Mouse (Mus musculus): ENCODE results near the gene Pfkfb4. TPM values are rescaled to one million over a fixed set of nuclear protein-coding genes. Genes with fewer than 3 reads are reported as not detected.
A peak's percentile ranks its signal among the peaks of the same experiment; 100 is the strongest.

The Pfkfb4 gene
- total and polyA plus RNA-seq, 2 experiments, result 1.0 to 1.4 TPM

DNA sequence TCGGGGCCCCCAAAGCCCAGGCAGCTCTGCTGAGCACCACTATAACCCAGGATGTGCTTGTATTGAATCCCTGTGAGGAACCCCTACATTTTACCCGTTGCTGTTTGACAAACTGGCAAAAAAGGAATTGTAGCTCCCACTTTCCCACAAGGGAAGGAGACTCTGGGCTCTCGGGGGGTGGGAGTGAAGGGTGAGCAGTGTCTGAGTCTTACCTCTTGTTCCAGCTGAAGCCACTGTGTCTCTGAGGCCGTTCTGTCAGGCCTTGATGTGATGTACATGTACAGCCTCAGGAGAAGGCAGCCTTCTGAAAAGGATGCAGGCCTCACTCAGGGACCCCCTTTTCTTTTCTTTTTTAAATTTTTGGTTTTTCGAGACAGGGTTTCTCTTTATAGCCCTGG is 69.3 kb downstream of the Pfkfb4 start:
- DNase-seq (ENCODE audit: extremely low read depth, low read depth, low spot score), result no peak

DNA sequence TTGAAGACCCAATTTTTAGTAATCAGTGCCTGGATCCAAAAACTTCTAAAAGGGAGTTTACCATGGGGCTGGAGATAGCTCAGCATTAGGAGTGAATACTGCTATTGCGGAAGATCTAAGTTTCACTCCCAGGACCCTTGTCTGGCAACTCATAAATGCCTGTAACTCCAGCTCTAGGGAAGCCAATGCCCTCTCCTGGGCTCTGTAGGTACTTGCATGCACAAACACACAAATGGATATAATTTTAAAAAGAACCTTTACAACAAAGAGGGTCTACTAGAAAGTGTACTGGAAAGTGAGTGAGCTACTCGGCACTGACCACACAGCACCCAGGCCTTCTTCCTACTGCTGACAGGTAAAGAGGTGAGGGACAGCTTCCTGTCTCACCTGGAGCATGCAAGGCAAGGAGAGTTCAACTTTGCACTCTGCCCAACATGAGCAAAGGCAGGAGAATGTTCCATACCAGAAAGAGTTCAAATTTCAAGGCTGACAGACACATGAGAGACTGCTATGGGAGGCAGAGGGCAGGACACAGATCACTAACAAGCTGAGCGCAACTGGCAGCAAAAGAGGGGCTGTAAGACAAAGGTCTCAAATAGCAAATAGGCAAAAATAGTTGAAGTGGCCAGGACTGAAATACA is 76.6 kb downstream of the Pfkfb4 start:
- Histone ChIP-seq H3K4me3 (ENCODE audit: insufficient read depth, low read depth, low read length) (no peak overlapping the region), H3K27me3 (ENCODE audit: control insufficient read depth, insufficient read depth, low read length) (no peaks in the 10 kb centered on the region), H3K27ac (replicated peaks; ENCODE audit: insufficient read depth, low read depth, low read length) (no peak overlapping the region), H3K79me2 (ENCODE audit: control insufficient read depth, insufficient read depth, low read length) (peaks cover 7% of the 10 kb centered on the region), H3K36me3 (ENCODE audit: control insufficient read depth, insufficient read depth, low read length) (peaks cover 32% of the 10 kb centered on the region), H3K4me1 (ENCODE audit: control insufficient read depth, insufficient read depth, low read length) (peaks cover 3% of the 10 kb centered on the region), H3K9ac (ENCODE audit: low read depth, low read length) (no peak overlapping the region)
- 94% methylated on average over 3 of the region's 3 CpGs for WGBS
- TF ChIP-seq POLR2A (IDR thresholded peaks at IDR 0.05; ENCODE audit: extremely low read depth, insufficient read depth, low read length) (no peak), CTCF (IDR thresholded peaks at IDR 0.05; ENCODE audit: low read depth, low read length) (no peak)
- DNase-seq (ENCODE audit: extremely low read depth, low read depth, low spot score), result peak; percentile 40

More for the DNA sequence above, 69.3 kb downstream of the Pfkfb4 start:
- H3K4me1 ChIP-seq (ENCODE audit: control insufficient read depth, insufficient read depth, low read length), result peaks cover 7% of the 10 kb centered on the region
- H3K27ac ChIP-seq (replicated peaks; ENCODE audit: insufficient read depth, low read depth, low read length), result no peak overlapping the region
- no peak overlapping the region for H3K9ac ChIP-seq (ENCODE audit: low read depth, low read length)
- peaks cover 8% of the 10 kb centered on the region; the same call in 1 of the 2 replicates for H3K79me2 ChIP-seq (ENCODE audit: control insufficient read depth, insufficient read depth, low read length)
- no peaks in the 10 kb centered on the region for H3K27me3 ChIP-seq (ENCODE audit: control insufficient read depth, insufficient read depth, low read length)
- TF ChIP-seq CTCF (IDR thresholded peaks at IDR 0.05; ENCODE audit: low read depth, low read length), result no peak
- no peak for TF ChIP-seq POLR2A (IDR thresholded peaks at IDR 0.05; ENCODE audit: extremely low read depth, insufficient read depth, low read length)
- H3K4me3 ChIP-seq (ENCODE audit: insufficient read depth, low read depth, low read length), result no peak overlapping the region
- H3K36me3 ChIP-seq (ENCODE audit: control insufficient read depth, insufficient read depth, low read length), result peaks cover 7% of the 10 kb centered on the region; the same call in 1 of the 2 replicates
- 91% methylated on average over 5 of the region's 5 CpGs for WGBS

DNA sequence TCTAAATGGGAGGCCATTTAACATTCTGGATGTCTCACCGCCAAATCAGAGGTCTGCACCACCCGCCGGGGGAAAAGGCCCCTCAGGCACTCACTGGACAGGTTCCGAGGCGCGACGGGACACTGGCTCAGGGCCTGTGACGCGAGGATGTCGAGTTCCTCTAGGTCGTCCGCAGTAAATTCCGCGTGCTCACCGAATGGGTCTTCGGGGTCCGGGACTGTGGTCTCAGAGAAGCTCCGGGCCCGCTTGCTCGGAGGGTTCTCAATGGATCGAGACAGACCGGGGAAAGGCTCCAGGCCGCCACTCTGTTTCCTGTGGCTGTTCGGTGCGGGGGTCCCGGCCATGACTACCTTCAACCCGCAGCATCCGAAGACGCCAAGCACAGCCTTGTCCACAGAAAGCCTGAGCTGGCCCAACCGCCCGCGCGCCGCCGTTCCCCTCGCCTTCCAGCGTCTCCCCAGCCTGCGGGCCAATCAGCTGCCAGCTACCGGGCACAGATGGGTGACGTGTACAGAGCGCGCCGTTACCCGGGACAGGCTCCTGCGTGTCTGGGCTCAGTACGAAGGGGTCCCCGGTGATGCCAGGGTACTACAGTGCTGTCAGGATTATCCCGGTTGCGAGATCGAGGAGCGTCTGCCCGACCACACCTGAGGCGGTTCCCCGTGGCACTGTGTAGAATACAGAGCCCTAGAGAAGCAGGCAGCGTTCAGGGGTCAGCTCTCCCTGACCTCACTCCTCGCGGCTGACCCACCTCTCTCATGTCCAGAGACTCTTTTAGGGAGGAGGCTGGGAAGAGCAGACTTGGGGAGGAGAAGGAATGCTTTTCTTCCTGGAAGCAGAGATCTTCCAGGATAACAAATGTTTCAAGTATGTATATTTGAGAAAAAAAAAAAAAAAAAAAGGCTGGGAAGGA is 82.3 kb downstream of the Pfkfb4 start, which contains the start of gene Atrip:
Atrip (minus strand) TSS at position 464 of the 913 bp plus-strand sequence.
- WGBS, result under 1% methylated on average over 57 of the region's 57 CpGs
- peak within 1 kb of the TSS; percentile 77 for H3K4me3 ChIP-seq (ENCODE audit: insufficient read depth, low read depth, low read length)
- DNase-seq (ENCODE audit: extremely low read depth, low read depth, low spot score), result peak; percentile 71
- no peaks in the 10 kb centered on the region for H3K27me3 ChIP-seq (ENCODE audit: control insufficient read depth, insufficient read depth, low read length)
- H3K27ac ChIP-seq (replicated peaks; ENCODE audit: insufficient read depth, low read depth, low read length), result peak within 1 kb of the TSS; percentile 59
- no peak for TF ChIP-seq CTCF (IDR thresholded peaks at IDR 0.05; ENCODE audit: low read depth, low read length)
- peak; percentile 48 for TF ChIP-seq POLR2A (IDR thresholded peaks at IDR 0.05; ENCODE audit: extremely low read depth, insufficient read depth, low read length)
- peaks cover 7% of the 10 kb centered on the region for H3K4me1 ChIP-seq (ENCODE audit: control insufficient read depth, insufficient read depth, low read length)
- H3K79me2 ChIP-seq (ENCODE audit: control insufficient read depth, insufficient read depth, low read length), result peaks cover 12% of the 10 kb centered on the region
- H3K9ac ChIP-seq (ENCODE audit: low read depth, low read length), result peak within 1 kb of the TSS; percentile 80
- peaks cover 10% of the 10 kb centered on the region; the same call in 1 of the 2 replicates for H3K36me3 ChIP-seq (ENCODE audit: control insufficient read depth, insufficient read depth, low read length)

- Histone ChIP-seq H3K27me3 (ENCODE audit: control insufficient read depth, insufficient read depth, low read length) (no peaks in the 10 kb centered on the region), H3K79me2 (ENCODE audit: control insufficient read depth, insufficient read depth, low read length) (peaks cover 6% of the 10 kb centered on the region; the same call in 1 of the 2 replicates), H3K4me3 (ENCODE audit: insufficient read depth, low read depth, low read length) (no peak overlapping the region), H3K27ac (replicated peaks; ENCODE audit: insufficient read depth, low read depth, low read length) (no peak overlapping the region), H3K4me1 (ENCODE audit: control insufficient read depth, insufficient read depth, low read length) (peaks cover 6% of the 10 kb centered on the region), H3K9ac (ENCODE audit: low read depth, low read length) (no peak overlapping the region), H3K36me3 (ENCODE audit: control insufficient read depth, insufficient read depth, low read length) (peaks cover 7% of the 10 kb centered on the region)
- WGBS, result 84% methylated on average over 3 of the region's 3 CpGs
- TF ChIP-seq CTCF (IDR thresholded peaks at IDR 0.05; ENCODE audit: low read depth, low read length), result no peak
- no peak for TF ChIP-seq POLR2A (IDR thresholded peaks at IDR 0.05; ENCODE audit: extremely low read depth, insufficient read depth, low read length)
- DNase-seq (ENCODE audit: extremely low read depth, low read depth, low spot score), result no peak
Measured at GRCm38 (mm10) chr9:109080516-109080915, 88.9 kb downstream of the Pfkfb4 start.

- no peak for TF ChIP-seq CTCF (IDR thresholded peaks at IDR 0.05; ENCODE audit: low read depth, low read length)
- no peak for TF ChIP-seq POLR2A (IDR thresholded peaks at IDR 0.05; ENCODE audit: extremely low read depth, insufficient read depth, low read length)
- Histone ChIP-seq H3K36me3 (ENCODE audit: control insufficient read depth, insufficient read depth, low read length) (peaks cover 7% of the 10 kb centered on the region), H3K27me3 (ENCODE audit: control insufficient read depth, insufficient read depth, low read length) (no peaks in the 10 kb centered on the region), H3K9ac (ENCODE audit: low read depth, low read length) (peak overlapping the region; percentile 72), H3K27ac (replicated peaks; ENCODE audit: insufficient read depth, low read depth, low read length) (no peak overlapping the region), H3K79me2 (ENCODE audit: control insufficient read depth, insufficient read depth, low read length) (peaks cover 6% of the 10 kb centered on the region; the same call in 1 of the 2 replicates), H3K4me3 (ENCODE audit: insufficient read depth, low read depth, low read length) (peak overlapping the region; percentile 81), H3K4me1 (ENCODE audit: control insufficient read depth, insufficient read depth, low read length) (peaks cover 6% of the 10 kb centered on the region)
- DNase-seq (ENCODE audit: extremely low read depth, low read depth, low spot score), result no peak
- WGBS, result 3% methylated on average over 11 of the region's 11 CpGs
Measured at GRCm38 (mm10) chr9:109081749-109082123, 90.2 kb downstream of the Pfkfb4 start.

Other genes starting within 250 kb of the Pfkfb4 start
- 78.6 and 87.2 TPM in 2 replicates for gene Ip6k2, start 208.0 kb upstream of the Pfkfb4 start, total RNA-seq (2014; rRNA removed)
- gene Ip6k2, start 208.0 kb upstream of the Pfkfb4 start, polyA plus RNA-seq (2012; rRNA removed), result 47.1 and 52.8 TPM in 2 replicates
- gene Nckipsd, start 183.4 kb upstream of the Pfkfb4 start, total RNA-seq (2014; rRNA removed), result 2.2 and 2.8 TPM in 2 replicates
- 5.8 and 7.7 TPM in 2 replicates for gene Nckipsd, start 183.4 kb upstream of the Pfkfb4 start, polyA plus RNA-seq (2012; rRNA removed)
- under 0.01 TPM in 1 of 2 replicates, not detected in the other for gene Celsr3, start 165.5 kb upstream of the Pfkfb4 start, total RNA-seq (2014; rRNA removed)
- not detected in 2 replicates for gene Celsr3, start 165.5 kb upstream of the Pfkfb4 start, polyA plus RNA-seq (2012; rRNA removed)
- gene Slc26a6, start 138.5 kb upstream of the Pfkfb4 start, total RNA-seq (2014; rRNA removed), result 5.5 and 5.6 TPM in 2 replicates
- 5.4 and 6.7 TPM in 2 replicates for gene Slc26a6, start 138.5 kb upstream of the Pfkfb4 start, polyA plus RNA-seq (2012; rRNA removed)
- not detected in 2 replicates for gene Tmem89, start 77.2 kb upstream of the Pfkfb4 start, total RNA-seq (2014; rRNA removed)
- gene Tmem89, start 77.2 kb upstream of the Pfkfb4 start, polyA plus RNA-seq (2012; rRNA removed), result 0.12 TPM in 1 of 2 replicates, not detected in the other
- gene Uqcrc1, start 55.1 kb upstream of the Pfkfb4 start, total RNA-seq (2014; rRNA removed), result 323 and 384 TPM in 2 replicates
- gene Uqcrc1, start 55.1 kb upstream of the Pfkfb4 start, polyA plus RNA-seq (2012; rRNA removed), result 623 and 677 TPM in 2 replicates
- gene Col7a1, start 38.2 kb upstream of the Pfkfb4 start, total RNA-seq (2014; rRNA removed), result 0.07 and 0.46 TPM in 2 replicates
- gene Col7a1, start 38.2 kb upstream of the Pfkfb4 start, polyA plus RNA-seq (2012; rRNA removed), result 0.19 and 0.23 TPM in 2 replicates
- not detected in 2 replicates for gene Ucn2, start 5.8 kb upstream of the Pfkfb4 start, total RNA-seq (2014; rRNA removed)
- gene Ucn2, start 5.8 kb upstream of the Pfkfb4 start, polyA plus RNA-seq (2012; rRNA removed), result not detected in 2 replicates
- gene Shisa5, start 46.8 kb downstream of the Pfkfb4 start, total RNA-seq (2014; rRNA removed), result 20.8 and 23.8 TPM in 2 replicates
- 144 and 205 TPM in 2 replicates for gene Shisa5, start 46.8 kb downstream of the Pfkfb4 start, polyA plus RNA-seq (2012; rRNA removed)
- 7.7 and 8.4 TPM in 2 replicates for gene Trex1, start 68.0 kb downstream of the Pfkfb4 start, total RNA-seq (2014; rRNA removed)
- 30.7 and 41.1 TPM in 2 replicates for gene Trex1, start 68.0 kb downstream of the Pfkfb4 start, polyA plus RNA-seq (2012; rRNA removed)
- 5.1 and 5.4 TPM in 2 replicates for gene Atrip, start 82.3 kb downstream of the Pfkfb4 start, total RNA-seq (2014; rRNA removed)
- 9.2 and 10.3 TPM in 2 replicates for gene Atrip, start 82.3 kb downstream of the Pfkfb4 start, polyA plus RNA-seq (2012; rRNA removed)
- gene Ccdc51, start 90.7 kb downstream of the Pfkfb4 start, total RNA-seq (2014; rRNA removed), result 7.5 and 8.6 TPM in 2 replicates
- 7.2 and 8.2 TPM in 2 replicates for gene Ccdc51, start 90.7 kb downstream of the Pfkfb4 start, polyA plus RNA-seq (2012; rRNA removed)
- gene Tma7, start 90.8 kb downstream of the Pfkfb4 start, total RNA-seq (2014; rRNA removed), result 53.4 and 54.7 TPM in 2 replicates
- gene Tma7, start 90.8 kb downstream of the Pfkfb4 start, polyA plus RNA-seq (2012; rRNA removed), result 23.3 and 24.4 TPM in 2 replicates
- gene Plxnb1, start 103.6 kb downstream of the Pfkfb4 start, total RNA-seq (2014; rRNA removed), result 10.9 and 17.9 TPM in 2 replicates
- gene Plxnb1, start 103.6 kb downstream of the Pfkfb4 start, polyA plus RNA-seq (2012; rRNA removed), result 15.4 and 26.5 TPM in 2 replicates
- gene Fbxw21, start 170.3 kb downstream of the Pfkfb4 start, total RNA-seq (2014; rRNA removed), result not detected in 2 replicates
- gene Fbxw21, start 170.3 kb downstream of the Pfkfb4 start, polyA plus RNA-seq (2012; rRNA removed), result not detected in 2 replicates
- gene Fbxw13, start 204.2 kb downstream of the Pfkfb4 start, total RNA-seq (2014; rRNA removed), result not detected in 2 replicates
- gene Fbxw13, start 204.2 kb downstream of the Pfkfb4 start, polyA plus RNA-seq (2012; rRNA removed), result not detected in 2 replicates
- gene Fbxw20, start 243.0 kb downstream of the Pfkfb4 start, total RNA-seq (2014; rRNA removed), result not detected in 2 replicates
- not detected in 2 replicates for gene Fbxw20, start 243.0 kb downstream of the Pfkfb4 start, polyA plus RNA-seq (2012; rRNA removed)

Measured in liver, adult 2 months (tissue).